Mouse (Mus musculus): ENCODE results near the gene Eif6. TPM values are rescaled to one million over a fixed set of nuclear protein-coding genes. Genes with fewer than 3 reads are reported as not detected.

Gene Eif6
- total and polyA plus RNA-seq, 3 experiments: 220 to 463 (median 289) TPM

- no peaks in the 10 kb centered on the region for H3K27me3 ChIP-seq (replicated peaks)
- H3K9me3 ChIP-seq (replicated peaks; ENCODE audit: low read length): no peaks in the 10 kb centered on the region
- no peak overlapping the region for H3K9ac ChIP-seq (ENCODE audit: insufficient read depth, low read depth)
- dilution Hi-C loops (cut with MboI; ENCODE audit: extremely low pct_ligation_motif_present, extremely low pct_unique_long_range_greater_than_20kb, low sequenced_read_pairs): no loop called here
- H3K79me2 ChIP-seq (replicated peaks; ENCODE audit: control insufficient read depth, extremely low read depth, insufficient read depth, poor library complexity, severe bottlenecking): no peaks in the 10 kb centered on the region
- peaks cover 0 to 26% of the 10 kb centered on the region in 2 experiments; a peak in 2 of 4 replicates for H3K4me1 ChIP-seq (ENCODE audit: control insufficient read depth in 1 of 2, insufficient read depth in 2 of 2)
- no peak for TF ChIP-seq UBTF (IDR thresholded peaks at IDR 0.05; ENCODE audit: low read depth, low read length)
- TF ChIP-seq MXI1 (IDR thresholded peaks at IDR 0.05; ENCODE audit: low read depth, low read length): no peak
- TF ChIP-seq GABPA (IDR thresholded peaks at IDR 0.05; ENCODE audit: insufficient replicate concordance, low read depth, low read length): no peak
- TF ChIP-seq IRF4 (IDR thresholded peaks at IDR 0.05; ENCODE audit: low read depth, low read length): no peak
- TF ChIP-seq ELF1 (IDR thresholded peaks at IDR 0.05; ENCODE audit: low read depth, low read length): no peak
- TF ChIP-seq USF2 (conservative IDR thresholded peaks at IDR 0.05; ENCODE audit: low read depth, low read length): no peak
- no peak for TF ChIP-seq CTCF (conservative IDR thresholded peaks at IDR 0.05 in 1 of 2, IDR thresholded peaks at IDR 0.05 in 1 of 2; ENCODE audit: low read depth in 2 of 2, low read length in 2 of 2)
- TF ChIP-seq KAT2A (IDR thresholded peaks at IDR 0.05; ENCODE audit: insufficient replicate concordance, low read length): no peak
- no peak for TF ChIP-seq PAX5 (IDR thresholded peaks at IDR 0.05; ENCODE audit: low read length)
- no peak for TF ChIP-seq MEF2A (IDR thresholded peaks at IDR 0.05; ENCODE audit: borderline replicate concordance, low read depth, low read length)
- TF ChIP-seq NRF1 (IDR thresholded peaks at IDR 0.05; ENCODE audit: low read depth, low read length): no peak
- TF ChIP-seq NELFE (IDR thresholded peaks at IDR 0.05; ENCODE audit: low read depth, low read length): no peak
- no peak for TF ChIP-seq ZKSCAN1 (IDR thresholded peaks at IDR 0.05; ENCODE audit: borderline replicate concordance, low read depth, low read length)
- no peak for TF ChIP-seq SMC3 (IDR thresholded peaks at IDR 0.05; ENCODE audit: low read depth, low read length)
- no peak for TF ChIP-seq MAX (IDR thresholded peaks at IDR 0.05; ENCODE audit: low read length)
- TF ChIP-seq JUND (conservative IDR thresholded peaks at IDR 0.05; ENCODE audit: low read depth, low read length): no peak
- no peak for TF ChIP-seq MAFK (IDR thresholded peaks at IDR 0.05; ENCODE audit: insufficient replicate concordance, low read length)
- TF ChIP-seq BHLHE40 (IDR thresholded peaks at IDR 0.05; ENCODE audit: low read depth, low read length): no peak
- in situ Hi-C loops (cut with MboI; ENCODE audit: low pct_ligation_motif_present, low pct_unique_long_range_greater_than_20kb, low sequenced_read_pairs): no loop called here
- H3K4me3 ChIP-seq (replicated peaks in 1 of 3; ENCODE audit: low read depth in 2 of 3, low read length in 2 of 3, poor library complexity in 1 of 3): no peak overlapping the region
- no peak for DNase-seq (ENCODE audit: extremely low read depth)
- no peak overlapping the region for H3K4me2 ChIP-seq (ENCODE audit: insufficient read depth, low read depth, poor library complexity, severe bottlenecking)
- no peak overlapping the region for H3K27ac ChIP-seq (ENCODE audit: insufficient read depth, low read depth)
- peaks cover 24 to 86% of the 10 kb centered on the region in 2 experiments for H3K36me3 ChIP-seq (replicated peaks in 1 of 2; ENCODE audit: control insufficient read depth in 1 of 2, insufficient read depth in 1 of 2, low read length in 1 of 2)
Observed at GRCm38 (mm10) chr2:155873636-155874035, 46.9 kb upstream of the Eif6 start.

- Histone ChIP-seq H3K4me3 (replicated peaks in 1 of 3; ENCODE audit: low read depth in 2 of 3, low read length in 2 of 3, poor library complexity in 1 of 3) (no peak overlapping the region), H3K9ac (ENCODE audit: insufficient read depth, low read depth) (no peak overlapping the region), H3K79me2 (replicated peaks; ENCODE audit: control insufficient read depth, extremely low read depth, insufficient read depth, poor library complexity, severe bottlenecking) (no peaks in the 10 kb centered on the region), H3K36me3 (replicated peaks in 1 of 2; ENCODE audit: control insufficient read depth in 1 of 2, insufficient read depth in 1 of 2, low read length in 1 of 2) (peaks cover 27 to 90% of the 10 kb centered on the region in 2 experiments), H3K4me1 (ENCODE audit: control insufficient read depth in 1 of 2, insufficient read depth in 2 of 2) (peaks cover 0 to 32% of the 10 kb centered on the region in 2 experiments; a peak in 2 of 4 replicates), H3K4me2 (ENCODE audit: insufficient read depth, low read depth, poor library complexity, severe bottlenecking) (no peak overlapping the region), H3K27me3 (replicated peaks) (no peaks in the 10 kb centered on the region), H3K27ac (ENCODE audit: insufficient read depth, low read depth) (no peak overlapping the region), H3K9me3 (replicated peaks; ENCODE audit: low read length) (no peaks in the 10 kb centered on the region)
- TF ChIP-seq RCOR1 (conservative IDR thresholded peaks at IDR 0.05; ENCODE audit: low read depth, low read length) (no peak), POLR2AphosphoS2 (IDR thresholded peaks at IDR 0.05; ENCODE audit: low read depth, low read length) (no peak), MEF2A (IDR thresholded peaks at IDR 0.05; ENCODE audit: borderline replicate concordance, low read depth, low read length) (no peak), HCFC1 (IDR thresholded peaks at IDR 0.05; ENCODE audit: low read depth, low read length) (no peak), JUN (IDR thresholded peaks at IDR 0.05; ENCODE audit: insufficient read depth, low read depth, low read length) (no peak), IRF4 (IDR thresholded peaks at IDR 0.05; ENCODE audit: low read depth, low read length) (no peak), CHD2 (IDR thresholded peaks at IDR 0.05; ENCODE audit: low read length) (no peak), UBTF (IDR thresholded peaks at IDR 0.05; ENCODE audit: low read depth, low read length) (no peak), TBP (conservative IDR thresholded peaks at IDR 0.05; ENCODE audit: low read depth, low read length) (no peak), MAZ (IDR thresholded peaks at IDR 0.05; ENCODE audit: low read depth, low read length) (no peak), TCF12 (IDR thresholded peaks at IDR 0.05; ENCODE audit: low read depth, low read length) (no peak), SIN3A (IDR thresholded peaks at IDR 0.05; ENCODE audit: low read length) (no peak), SMC3 (IDR thresholded peaks at IDR 0.05; ENCODE audit: low read depth, low read length) (no peak), USF2 (conservative IDR thresholded peaks at IDR 0.05; ENCODE audit: low read depth, low read length) (no peak), PAX5 (IDR thresholded peaks at IDR 0.05; ENCODE audit: low read length) (no peak), POLR2A (IDR thresholded peaks at IDR 0.05; ENCODE audit: low read depth, low read length) (no peak)
- in situ Hi-C loops (cut with MboI; ENCODE audit: low pct_ligation_motif_present, low pct_unique_long_range_greater_than_20kb, low sequenced_read_pairs) (no loop called here), dilution Hi-C loops (cut with MboI; ENCODE audit: extremely low pct_ligation_motif_present, extremely low pct_unique_long_range_greater_than_20kb, low sequenced_read_pairs) (no loop called here)
- DNase-seq (ENCODE audit: extremely low read depth): no peak
Observed at GRCm38 (mm10) chr2:155872930-155873507, 46.3 kb upstream of the Eif6 start.

Data from CH12.LX (cell line).